Mouse (Mus musculus) 3T3-L1 (cell line): ENCODE results near the gene Ttc28.
A peak's percentile ranks its signal among the peaks of the same experiment; 100 is the strongest.

ENCODE experiments used
- DNase-seq: peaks from one replicate; pipeline ENCODE4 v3.0.0-alpha.2; 2015; ENCODE audit warnings: low read depth, low spot score

Gene Ttc28

DNA sequence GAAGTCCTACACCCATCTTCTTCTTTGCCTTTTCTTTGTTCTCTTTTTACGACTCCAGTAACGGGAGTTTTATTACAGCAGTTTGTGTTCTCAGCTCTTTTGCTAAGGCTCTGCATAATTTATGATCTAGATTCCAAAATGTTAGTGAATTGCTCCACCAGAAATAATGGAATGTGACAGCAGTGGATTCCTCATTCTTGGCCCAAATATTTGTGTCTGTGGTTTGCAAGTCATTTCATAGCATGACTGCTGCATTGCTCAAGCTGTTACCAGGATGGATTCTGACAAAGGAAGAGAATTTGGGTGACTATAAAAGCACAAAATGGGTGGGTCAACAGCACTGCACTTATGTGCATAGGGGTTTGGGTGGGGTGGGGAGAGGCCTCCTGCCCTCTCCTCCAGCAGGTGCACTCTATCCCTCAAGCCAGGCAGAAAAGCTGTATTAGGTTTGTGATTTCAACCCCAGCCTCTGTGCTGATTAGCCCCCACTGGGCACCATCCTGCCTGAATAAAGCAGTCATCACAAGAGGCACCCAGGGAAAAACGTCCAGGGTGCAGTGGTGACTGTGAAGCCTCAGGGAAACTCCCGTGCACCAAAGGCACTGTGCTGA lies 325.5 kb downstream of the Ttc28 start:
- peak; percentile 91 for DNase-seq

- peak; percentile 85 for DNase-seq
Measured at GRCm38 (mm10) chr5:111205817-111206216, 326.2 kb downstream of the Ttc28 start.

DNA sequence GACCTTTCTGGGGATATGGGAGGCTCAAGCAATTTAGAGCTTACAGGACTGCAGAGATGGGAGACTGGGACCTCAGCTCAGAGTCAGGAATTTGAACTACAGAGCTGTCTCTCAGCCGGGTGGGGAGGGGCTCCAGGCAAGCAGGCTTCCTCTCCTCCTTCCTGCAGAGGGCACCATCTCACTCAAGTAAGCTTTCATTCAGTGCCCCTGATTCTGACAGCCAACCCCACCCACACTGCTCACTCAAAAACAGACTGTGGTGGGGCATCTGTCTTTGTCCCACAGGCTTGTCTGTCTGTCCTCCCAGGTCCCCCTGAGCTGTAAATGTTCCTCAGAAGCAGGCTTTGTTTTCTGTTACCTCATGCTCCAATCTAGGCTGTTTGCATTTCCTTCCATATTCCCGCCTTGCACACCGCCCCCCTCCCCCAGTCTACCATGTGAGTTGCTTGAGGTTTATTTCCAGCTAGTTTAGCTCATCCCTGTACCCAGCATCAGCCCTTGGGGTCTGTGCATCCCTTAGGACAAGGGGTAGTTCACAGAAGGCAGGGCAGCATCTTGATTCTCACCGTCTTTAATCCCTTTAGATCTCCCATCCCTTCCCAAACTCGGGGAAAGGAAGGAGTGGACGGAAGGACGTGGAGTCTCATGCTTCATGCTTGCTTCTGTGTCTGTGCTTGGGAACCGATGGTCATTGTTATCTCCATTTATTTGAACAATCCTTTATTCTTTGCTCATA lies 328.5 kb downstream of the Ttc28 start:
- peak; percentile 56 for DNase-seq

GRCm38 (mm10) chr5:111208660-111208969 lies 329.0 kb downstream of the Ttc28 start:
- DNase-seq, result peak; percentile 68

DNA sequence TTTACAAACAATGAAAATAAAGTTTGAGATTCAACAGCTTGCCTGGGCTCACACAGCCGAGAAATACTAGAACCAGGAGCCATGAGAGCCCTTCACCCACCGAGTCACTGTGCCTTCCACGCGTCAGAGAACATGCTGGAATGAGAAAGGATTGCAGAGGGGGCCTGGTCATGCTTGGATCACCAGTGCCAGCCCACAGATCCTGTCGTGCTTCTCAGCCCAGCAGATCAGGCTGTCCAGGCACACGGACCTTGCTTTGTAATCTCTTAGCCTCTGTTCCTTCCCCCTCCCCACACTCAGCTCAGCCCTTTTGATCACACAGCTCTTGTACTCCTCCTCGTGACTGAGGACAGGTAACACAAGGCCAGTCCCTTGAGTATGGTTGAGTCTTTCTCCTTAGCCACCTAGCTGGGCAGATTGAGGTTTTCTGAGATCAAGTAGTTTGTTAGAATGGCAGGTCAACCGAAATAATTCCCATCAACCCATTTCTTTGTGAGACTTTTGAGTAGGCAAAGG lies 334.4 kb downstream of the Ttc28 start:
- DNase-seq, result no peak

GRCm38 (mm10) chr5:111214890-111215289 lies 335.3 kb downstream of the Ttc28 start:
- DNase-seq, result no peak

DNA sequence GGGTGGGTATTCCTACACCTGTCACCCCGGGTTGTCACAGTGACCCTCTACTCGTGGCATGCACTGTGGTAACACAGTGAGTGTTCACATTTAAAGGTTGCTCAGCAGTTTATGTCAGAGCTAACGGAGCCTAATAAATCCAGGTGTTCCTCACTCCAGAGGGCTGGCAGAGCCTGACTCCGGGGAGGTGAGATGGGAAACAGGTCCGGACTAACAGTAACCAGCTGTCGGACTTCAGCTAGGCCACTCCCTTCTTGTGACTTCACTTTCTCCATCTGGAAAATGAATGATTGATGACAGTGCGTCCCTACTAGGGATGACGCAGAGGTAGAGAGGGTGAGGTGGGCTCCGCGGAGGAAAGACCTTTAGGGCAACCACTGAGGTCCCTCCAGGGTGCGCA lies 336.1 kb downstream of the Ttc28 start:
- no peak for DNase-seq

GRCm38 (mm10) chr5:111216166-111216565 lies 336.6 kb downstream of the Ttc28 start:
- DNase-seq, result peak; percentile 54

GRCm38 (mm10) chr5:111217447-111218110 lies 338.0 kb downstream of the Ttc28 start:
- DNase-seq, result no peak

- DNase-seq, result no peak
Measured at GRCm38 (mm10) chr5:111218111-111218891, 338.7 kb downstream of the Ttc28 start.

DNA sequence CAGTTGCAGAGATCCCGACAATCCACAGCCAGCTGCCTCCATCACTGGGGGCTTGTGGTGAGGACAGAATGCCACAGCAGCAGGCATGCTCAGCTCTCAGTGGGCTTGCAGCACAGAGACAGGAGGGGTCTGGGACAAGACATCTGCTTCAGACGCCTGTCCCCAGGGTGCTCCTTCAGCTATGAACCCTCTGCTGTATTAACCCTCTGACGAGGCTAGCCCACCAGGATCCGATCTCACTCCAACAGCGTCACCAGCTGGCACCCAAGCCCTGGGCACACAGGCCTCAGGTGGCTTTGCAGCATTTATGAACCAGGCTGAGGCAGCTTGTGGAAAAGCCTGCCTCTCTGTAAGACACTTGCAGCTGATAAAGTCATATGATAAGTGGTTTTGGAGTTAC lies 339.4 kb downstream of the Ttc28 start:
- no peak for DNase-seq

DNA sequence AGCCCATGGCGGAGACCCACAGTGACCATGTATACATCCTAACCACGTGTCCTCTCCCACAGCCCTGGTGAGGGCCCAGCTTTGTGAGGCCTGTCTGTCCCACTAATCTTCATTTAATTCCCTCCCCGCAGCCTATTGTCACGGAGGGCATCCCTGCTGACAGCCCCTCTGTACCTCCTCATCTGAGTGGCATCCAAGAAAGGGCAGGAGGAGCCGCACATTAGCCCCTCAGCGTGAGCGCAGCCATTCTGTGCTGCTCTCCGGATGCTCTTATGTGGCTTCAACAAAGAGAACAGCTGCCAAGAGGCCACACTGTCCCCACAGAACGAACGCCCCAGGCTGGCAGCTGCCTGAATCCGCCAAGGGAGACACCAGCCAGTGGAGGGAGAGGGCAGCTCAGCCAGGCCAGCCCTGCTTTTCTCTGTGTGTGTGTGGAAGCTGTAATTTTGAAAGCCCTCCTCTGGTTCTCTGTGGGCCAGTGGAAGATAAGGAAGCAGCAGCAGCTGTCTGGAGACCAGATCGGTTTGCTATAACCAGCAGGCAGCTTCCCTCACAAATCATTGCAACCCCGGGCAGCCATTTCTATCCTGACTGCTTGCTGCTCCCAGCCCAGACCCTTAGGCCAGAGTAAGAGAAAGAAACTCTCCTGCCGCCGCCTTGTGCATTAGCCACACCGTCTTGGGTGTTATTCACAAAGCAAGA lies 341.2 kb downstream of the Ttc28 start:
- DNase-seq, result no peak

GRCm38 (mm10) chr5:111222820-111223219 lies 343.2 kb downstream of the Ttc28 start:
- no peak for DNase-seq

- DNase-seq, result no peak
Measured at GRCm38 (mm10) chr5:111225306-111225705, 345.7 kb downstream of the Ttc28 start.

DNA sequence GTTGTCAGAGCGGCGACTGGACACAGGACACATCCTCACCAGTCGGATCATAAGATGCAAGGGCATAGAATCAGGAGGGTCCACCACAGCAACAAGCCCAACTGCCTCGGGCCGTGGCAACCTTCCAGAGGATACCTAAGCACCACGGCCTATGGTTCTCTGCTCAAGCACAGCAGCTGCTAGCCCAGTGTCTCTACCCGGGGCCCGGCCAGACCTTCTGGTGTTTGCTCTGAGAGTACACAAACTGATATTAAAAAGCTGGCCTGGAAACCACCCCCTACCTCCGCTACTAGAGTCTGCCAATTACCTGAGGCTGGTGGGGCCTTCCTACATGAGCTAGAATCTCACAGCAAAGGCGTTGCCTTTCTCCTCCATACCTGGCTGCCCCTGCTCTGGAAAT lies 346.9 kb downstream of the Ttc28 start:
- DNase-seq, result no peak

- peak; percentile 89 for DNase-seq
Measured at GRCm38 (mm10) chr5:111227850-111228249, 348.2 kb downstream of the Ttc28 start.

GRCm38 (mm10) chr5:111228302-111229040 lies 348.9 kb downstream of the Ttc28 start:
- peak; percentile 98 for DNase-seq

GRCm38 (mm10) chr5:111229041-111229394 lies 349.4 kb downstream of the Ttc28 start:
- DNase-seq, result no peak

DNA sequence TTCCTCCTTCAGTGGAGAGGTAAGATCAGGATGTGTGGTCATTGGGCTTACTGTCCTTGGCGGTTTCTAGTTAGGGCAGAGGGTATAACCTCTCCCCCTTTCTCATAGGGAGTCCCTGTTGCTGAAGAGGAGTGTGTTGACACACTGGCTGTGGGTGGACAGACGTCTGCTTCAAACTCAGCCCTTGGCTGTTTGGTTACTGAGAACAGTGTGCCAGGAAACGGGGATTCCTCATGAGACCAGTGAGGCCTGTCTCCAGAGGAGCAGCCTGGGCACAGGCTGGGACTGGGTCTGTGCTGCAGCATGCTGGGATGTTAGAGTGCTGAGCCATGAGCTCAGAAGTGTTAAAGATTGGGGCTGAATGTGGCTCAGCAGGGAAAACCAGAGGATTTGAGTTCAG lies 350.1 kb downstream of the Ttc28 start:
- DNase-seq, result peak; percentile 34

DNA sequence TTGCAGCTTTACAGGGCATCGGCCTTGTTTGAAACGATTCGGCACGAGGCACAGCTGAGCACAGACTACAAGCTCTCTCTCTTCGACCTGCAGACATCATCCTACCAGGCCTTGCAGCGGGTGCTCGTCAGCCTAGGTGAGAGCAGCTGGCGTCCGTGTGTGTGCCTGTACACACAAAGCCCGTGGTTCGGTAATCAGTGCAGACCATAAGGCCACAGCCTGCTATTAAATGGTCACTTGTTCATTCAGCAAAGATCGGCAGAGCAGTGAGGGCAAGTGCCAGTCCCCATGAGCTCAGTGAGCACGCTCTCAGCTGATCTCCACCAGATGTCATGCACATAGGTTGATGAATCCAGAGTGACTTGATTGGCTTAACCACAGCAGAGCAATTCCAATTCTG lies 351.4 kb downstream of the Ttc28 start:
- no peak for DNase-seq

DNA sequence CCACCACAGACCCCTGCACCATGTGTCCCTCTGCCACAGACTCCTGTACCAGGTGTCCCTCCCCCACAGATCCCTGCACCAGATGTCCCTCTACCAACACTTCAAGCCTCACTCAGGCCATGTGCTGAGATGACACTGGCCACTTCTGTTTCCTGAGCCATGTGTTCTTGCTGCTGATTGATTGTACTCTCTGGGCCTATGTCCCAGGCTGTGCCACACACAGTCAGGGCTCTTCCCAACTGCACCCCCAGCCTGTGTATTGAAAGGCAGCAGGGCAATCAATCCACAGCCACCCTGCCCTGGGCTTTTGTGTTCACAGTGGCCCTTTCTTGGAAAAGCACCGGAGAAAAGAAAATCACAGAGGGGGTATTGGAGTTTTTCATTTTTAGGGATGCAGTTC lies 352.2 kb downstream of the Ttc28 start:
- DNase-seq, result no peak
